Mouse (Mus musculus): Measurements from ENCODE around the gene Anxa11. TPM values are rescaled to one million over a fixed set of nuclear protein-coding genes. Genes with fewer than 3 reads are reported as not detected.
"Not testable (repeated sequence)": the region's sequence is repeated elsewhere in the genome, so short reads cannot be mapped to it uniquely, and the experiment has no call there.

Anxa11 gene
- polyA plus RNA-seq, 1 experiment from 2014 or later: 7.1 TPM

- no peak overlapping the region for H3K27ac ChIP-seq (replicated peaks; ENCODE audit: low read depth, low read length)
- DNase-seq (ENCODE audit: low spot score) (no peak), ATAC-seq (replicated peaks; ENCODE audit: insufficient number of reproducible peaks, low FRiP score, low TSS enrichment, low read depth) (no peak)
- H3K4me3 ChIP-seq (ENCODE audit: low read depth, low read length): no peak overlapping the region
- WGBS: 83% methylated on average over 8 of the region's 8 CpGs
- H3K27me3 ChIP-seq (ENCODE audit: control insufficient read depth, insufficient read depth, low read length): no peaks in the 10 kb centered on the region
- no peak overlapping the region for H3K4me2 ChIP-seq (ENCODE audit: low read depth, low read length)
- H3K4me1 ChIP-seq (ENCODE audit: control insufficient read depth, insufficient read depth, low read length): no peaks in the 10 kb centered on the region
- H3K9ac ChIP-seq (replicated peaks; ENCODE audit: low read length): no peak overlapping the region
- H3K9me3 ChIP-seq (replicated peaks; ENCODE audit: control insufficient read depth, low read length): no peaks in the 10 kb centered on the region
- H3K36me3 ChIP-seq (replicated peaks; ENCODE audit: control insufficient read depth, insufficient read depth, low read depth, low read length): no peaks in the 10 kb centered on the region
These were observed 30.8 kb downstream of the Anxa11 start for GRCm38 (mm10) chr14:25872461-25873415.

GRCm38 (mm10) chr14:25876640-25877039 is 34.7 kb downstream of the Anxa11 start:
- DNase-seq (ENCODE audit: low spot score); H3K9ac ChIP-seq (replicated peaks; ENCODE audit: low read length); H3K36me3 ChIP-seq (replicated peaks; ENCODE audit: control insufficient read depth, insufficient read depth, low read depth, low read length); H3K4me3 ChIP-seq (ENCODE audit: low read depth, low read length); H3K4me1 ChIP-seq (ENCODE audit: control insufficient read depth, insufficient read depth, low read length); ATAC-seq (replicated peaks; ENCODE audit: insufficient number of reproducible peaks, low FRiP score, low TSS enrichment, low read depth); H3K27me3 ChIP-seq (ENCODE audit: control insufficient read depth, insufficient read depth, low read length); H3K4me2 ChIP-seq (ENCODE audit: low read depth, low read length); H3K27ac ChIP-seq (replicated peaks; ENCODE audit: low read depth, low read length); H3K9me3 ChIP-seq (replicated peaks; ENCODE audit: control insufficient read depth, low read length): not testable (repeated sequence)
- no CpG with 5 or more reads among the region's 7 CpGs for WGBS

- not testable (repeated sequence) for H3K9me3 ChIP-seq (replicated peaks; ENCODE audit: control insufficient read depth, low read length)
These were observed 39.8 kb downstream of the Anxa11 start for GRCm38 (mm10) chr14:25881769-25882168.

GRCm38 (mm10) chr14:25885886-25886285 is 43.9 kb downstream of the Anxa11 start:
- H3K9ac ChIP-seq (replicated peaks; ENCODE audit: low read length); H3K4me3 ChIP-seq (ENCODE audit: low read depth, low read length); H3K27ac ChIP-seq (replicated peaks; ENCODE audit: low read depth, low read length); H3K4me1 ChIP-seq (ENCODE audit: control insufficient read depth, insufficient read depth, low read length); H3K4me2 ChIP-seq (ENCODE audit: low read depth, low read length); H3K36me3 ChIP-seq (replicated peaks; ENCODE audit: control insufficient read depth, insufficient read depth, low read depth, low read length); ATAC-seq (replicated peaks; ENCODE audit: insufficient number of reproducible peaks, low FRiP score, low TSS enrichment, low read depth); H3K27me3 ChIP-seq (ENCODE audit: control insufficient read depth, insufficient read depth, low read length); DNase-seq (ENCODE audit: low spot score); H3K9me3 ChIP-seq (replicated peaks; ENCODE audit: control insufficient read depth, low read length): not testable (repeated sequence)
- WGBS: no CpG with 5 or more reads among the region's 12 CpGs

More at GRCm38 (mm10) chr14:25881769-25882168, 39.8 kb downstream of the Anxa11 start:
- not testable (repeated sequence) for H3K27me3 ChIP-seq (ENCODE audit: control insufficient read depth, insufficient read depth, low read length); ATAC-seq (replicated peaks; ENCODE audit: insufficient number of reproducible peaks, low FRiP score, low TSS enrichment, low read depth); H3K9ac ChIP-seq (replicated peaks; ENCODE audit: low read length); H3K36me3 ChIP-seq (replicated peaks; ENCODE audit: control insufficient read depth, insufficient read depth, low read depth, low read length); H3K4me1 ChIP-seq (ENCODE audit: control insufficient read depth, insufficient read depth, low read length); DNase-seq (ENCODE audit: low spot score); H3K4me2 ChIP-seq (ENCODE audit: low read depth, low read length); H3K4me3 ChIP-seq (ENCODE audit: low read depth, low read length); H3K27ac ChIP-seq (replicated peaks; ENCODE audit: low read depth, low read length)
- WGBS: no CpG with 5 or more reads among the region's 9 CpGs

- H3K4me3 ChIP-seq (ENCODE audit: low read depth, low read length); H3K27me3 ChIP-seq (ENCODE audit: control insufficient read depth, insufficient read depth, low read length); ATAC-seq (replicated peaks; ENCODE audit: insufficient number of reproducible peaks, low FRiP score, low TSS enrichment, low read depth); H3K27ac ChIP-seq (replicated peaks; ENCODE audit: low read depth, low read length); H3K36me3 ChIP-seq (replicated peaks; ENCODE audit: control insufficient read depth, insufficient read depth, low read depth, low read length); H3K9ac ChIP-seq (replicated peaks; ENCODE audit: low read length); DNase-seq (ENCODE audit: low spot score); H3K4me1 ChIP-seq (ENCODE audit: control insufficient read depth, insufficient read depth, low read length); H3K4me2 ChIP-seq (ENCODE audit: low read depth, low read length); H3K9me3 ChIP-seq (replicated peaks; ENCODE audit: control insufficient read depth, low read length): not testable (repeated sequence)
- WGBS: no CpG with 5 or more reads among the region's 3 CpGs
These were observed 52.6 kb downstream of the Anxa11 start for GRCm38 (mm10) chr14:25894566-25894965.

- not testable (repeated sequence) for H3K36me3 ChIP-seq (replicated peaks; ENCODE audit: control insufficient read depth, insufficient read depth, low read depth, low read length); H3K4me2 ChIP-seq (ENCODE audit: low read depth, low read length); H3K27me3 ChIP-seq (ENCODE audit: control insufficient read depth, insufficient read depth, low read length); H3K27ac ChIP-seq (replicated peaks; ENCODE audit: low read depth, low read length); H3K4me1 ChIP-seq (ENCODE audit: control insufficient read depth, insufficient read depth, low read length); H3K9ac ChIP-seq (replicated peaks; ENCODE audit: low read length); ATAC-seq (replicated peaks; ENCODE audit: insufficient number of reproducible peaks, low FRiP score, low TSS enrichment, low read depth); H3K9me3 ChIP-seq (replicated peaks; ENCODE audit: control insufficient read depth, low read length); H3K4me3 ChIP-seq (ENCODE audit: low read depth, low read length); DNase-seq (ENCODE audit: low spot score)
- no CpG with 5 or more reads among the region's 7 CpGs for WGBS
These were observed 53.7 kb downstream of the Anxa11 start for GRCm38 (mm10) chr14:25895686-25896085.

- H3K4me3 ChIP-seq (ENCODE audit: low read depth, low read length); H3K4me2 ChIP-seq (ENCODE audit: low read depth, low read length); ATAC-seq (replicated peaks; ENCODE audit: insufficient number of reproducible peaks, low FRiP score, low TSS enrichment, low read depth); H3K9me3 ChIP-seq (replicated peaks; ENCODE audit: control insufficient read depth, low read length); H3K4me1 ChIP-seq (ENCODE audit: control insufficient read depth, insufficient read depth, low read length); H3K27me3 ChIP-seq (ENCODE audit: control insufficient read depth, insufficient read depth, low read length); H3K36me3 ChIP-seq (replicated peaks; ENCODE audit: control insufficient read depth, insufficient read depth, low read depth, low read length); H3K27ac ChIP-seq (replicated peaks; ENCODE audit: low read depth, low read length); DNase-seq (ENCODE audit: low spot score); H3K9ac ChIP-seq (replicated peaks; ENCODE audit: low read length): not testable (repeated sequence)
- no CpG with 5 or more reads among the region's 10 CpGs for WGBS
These were observed 61.0 kb downstream of the Anxa11 start, which contains the start of gene Plac9a for GRCm38 (mm10) chr14:25903000-25903399. Gene Plac9a (minus strand): TSS chr14:25903100.

GRCm38 (mm10) chr14:25905243-25905642 is 63.3 kb downstream of the Anxa11 start:
- not testable (repeated sequence) for ATAC-seq (replicated peaks; ENCODE audit: insufficient number of reproducible peaks, low FRiP score, low TSS enrichment, low read depth); DNase-seq (ENCODE audit: low spot score); H3K4me1 ChIP-seq (ENCODE audit: control insufficient read depth, insufficient read depth, low read length); H3K4me2 ChIP-seq (ENCODE audit: low read depth, low read length); H3K27me3 ChIP-seq (ENCODE audit: control insufficient read depth, insufficient read depth, low read length); H3K9ac ChIP-seq (replicated peaks; ENCODE audit: low read length); H3K36me3 ChIP-seq (replicated peaks; ENCODE audit: control insufficient read depth, insufficient read depth, low read depth, low read length); H3K27ac ChIP-seq (replicated peaks; ENCODE audit: low read depth, low read length); H3K4me3 ChIP-seq (ENCODE audit: low read depth, low read length); H3K9me3 ChIP-seq (replicated peaks; ENCODE audit: control insufficient read depth, low read length)
- 50% methylated on average over 1 of the region's 5 CpGs for WGBS

Data from embryonic facial prominence, embryonic 11.5 days (tissue).